Mouse (Mus musculus) forebrain, embryonic 16.5 days (tissue): ENCODE results near the gene Cacna1e. TPM values are rescaled to one million over a fixed set of nuclear protein-coding genes. Genes with fewer than 3 reads are reported as not detected.

ENCODE experiments used
- ATAC-seq: fragments of 200-750 bp; cut with Nextera tagmentation; 2 replicates; pipeline ENCODE4 v1.8.0; 2017; ENCODE audit warnings: mild to moderate bottlenecking, moderate library complexity
- H3K27ac ChIP-seq: fragments of 300-500 bp; sonication (generic); 2 replicates; pipeline ENCODE4 v1.5.1; 2014; ENCODE audit warnings: low read length, control low read depth
- H3K27me3 ChIP-seq: fragments of 300-500 bp; sonication (generic); replicated peaks from 2 replicates; pipeline ENCODE4 v1.6.1; 2014; ENCODE audit warnings: low read length; ENCODE audit not compliant: control insufficient read depth, insufficient read depth
- H3K36me3 ChIP-seq: fragments of 300-500 bp; sonication (generic); 2 replicates; pipeline ENCODE4 v1.6.1; 2014; ENCODE audit not compliant: control insufficient read depth, insufficient read depth
- H3K4me1 ChIP-seq: fragments of 300-500 bp; sonication (generic); replicated peaks from 2 replicates; pipeline ENCODE4 v1.6.1; 2014; ENCODE audit warnings: low read length; ENCODE audit not compliant: control insufficient read depth, insufficient read depth
- H3K4me2 ChIP-seq: fragments of 300-500 bp; sonication (generic); 2 replicates; pipeline ENCODE4 v1.6.1; 2014; ENCODE audit warnings: mild to moderate bottlenecking, low read length, control low read depth
- H3K4me3 ChIP-seq: fragments of 300-500 bp; sonication (generic); replicated peaks from 2 replicates; pipeline ENCODE4 v1.5.1; 2014; ENCODE audit warnings: mild to moderate bottlenecking, low read length, control low read depth
- H3K9ac ChIP-seq: fragments of 300-500 bp; sonication (generic); replicated peaks from 2 replicates; pipeline ENCODE4 v1.6.1; 2014; ENCODE audit warnings: low read depth, low read length, control low read depth
- H3K9me3 ChIP-seq: fragments of 300-500 bp; sonication (generic); 2 replicates; pipeline ENCODE4 v1.6.1; 2016; ENCODE audit warnings: low read length; ENCODE audit not compliant: control insufficient read depth
- WGBS: fragments of 180-500 bp; shearing (Covaris S2); extraction: QIAGEN DNeasy Blood & Tissue Kit; methylation state at CpG from one replicate; pipeline ENCODE4 v1.1.7; 2014; 5-methylcytosine and 5-hydroxymethylcytosine counted together
- polyA plus RNA-seq: library from polyadenylated mRNA; unstranded; fragments of >200 nt; fragmentation: Nextera tagmentation; extraction: Ambion mirVana; gene quantifications from 2 replicates; pipeline ENCODE4 v1.2.1, GENCODE M21; 2015

The Cacna1e gene
- polyA plus RNA-seq, 1 experiment from 2014 or later = 18.9 TPM

GRCm38 (mm10) chr1:154886611-154887010, 2.3 kb upstream of the Cacna1e start:
- Histone ChIP-seq H3K36me3 (no peaks in the 10 kb centered on the region), H3K9me3 (no peaks in the 10 kb centered on the region), H3K4me3 (no peak overlapping the region), H3K9ac (no peak overlapping the region), H3K27me3 (0 out of 2 replicates have a peak, but pooled peaks cover 3% of the 10 kb centered on the region), H3K4me2 (no peak overlapping the region), H3K27ac (peak overlapping the region; percentile 34), H3K4me1 (peaks cover 33% of the 10 kb centered on the region)
- WGBS = 22% methylated on average over 2 of the region's 2 CpGs
- ATAC-seq = peak; percentile 39

- H3K4me1 ChIP-seq = peaks cover 33% of the 10 kb centered on the region
- H3K9ac ChIP-seq = no peak overlapping the region
- 48% methylated on average over 6 of the region's 6 CpGs for WGBS
- 0 out of 2 replicates have a peak, but pooled peaks cover 3% of the 10 kb centered on the region for H3K27me3 ChIP-seq
- H3K4me2 ChIP-seq = no peak overlapping the region
- H3K4me3 ChIP-seq = no peak overlapping the region
- H3K36me3 ChIP-seq = no peaks in the 10 kb centered on the region
- H3K27ac ChIP-seq = no peak overlapping the region
- H3K9me3 ChIP-seq = no peaks in the 10 kb centered on the region
- ATAC-seq = no peak
These were observed 877 bp upstream of the Cacna1e start for GRCm38 (mm10) chr1:154885207-154885548.

- Histone ChIP-seq H3K4me3 (peak overlapping the region; percentile 49), H3K9me3 (no peaks in the 10 kb centered on the region), H3K27me3 (0 out of 2 replicates have a peak, but pooled peaks cover 3% of the 10 kb centered on the region), H3K4me2 (peak overlapping the region; percentile 89), H3K4me1 (peaks cover 33% of the 10 kb centered on the region), H3K9ac (peak overlapping the region; percentile 64), H3K27ac (no peak overlapping the region), H3K36me3 (no peaks in the 10 kb centered on the region)
- ATAC-seq = no peak
- WGBS = 3% methylated on average over 18 of the region's 18 CpGs
These were observed 607 bp downstream of the Cacna1e start for GRCm38 (mm10) chr1:154883596-154884191.

- ATAC-seq = no peak
These were observed 18.3 kb downstream of the Cacna1e start for GRCm38 (mm10) chr1:154865981-154866380.

GRCm38 (mm10) chr1:154861416-154861815, 22.9 kb downstream of the Cacna1e start:
- WGBS = 65% methylated on average over 9 of the region's 9 CpGs
- H3K4me3 ChIP-seq = no peak overlapping the region
- no peak overlapping the region for H3K9ac ChIP-seq
- H3K4me1 ChIP-seq = no peaks in the 10 kb centered on the region
- ATAC-seq = no peak; the same call in 1 of the 2 replicates
- H3K27me3 ChIP-seq = no peaks in the 10 kb centered on the region
- no peaks in the 10 kb centered on the region for H3K36me3 ChIP-seq
- H3K9me3 ChIP-seq = no peaks in the 10 kb centered on the region
- no peak overlapping the region for H3K4me2 ChIP-seq
- H3K27ac ChIP-seq = no peak overlapping the region

More at GRCm38 (mm10) chr1:154865981-154866380, 18.3 kb downstream of the Cacna1e start:
- H3K4me2 ChIP-seq = no peak overlapping the region
- no peaks in the 10 kb centered on the region for H3K4me1 ChIP-seq
- H3K9ac ChIP-seq = no peak overlapping the region
- no peaks in the 10 kb centered on the region for H3K9me3 ChIP-seq
- no peaks in the 10 kb centered on the region for H3K36me3 ChIP-seq
- H3K4me3 ChIP-seq = no peak overlapping the region
- WGBS = 100% methylated on average over 1 of the region's 1 CpGs
- no peak overlapping the region for H3K27ac ChIP-seq
- H3K27me3 ChIP-seq = no peaks in the 10 kb centered on the region

GRCm38 (mm10) chr1:154854564-154854963, 29.7 kb downstream of the Cacna1e start:
- Histone ChIP-seq H3K4me2 (no peak overlapping the region), H3K36me3 (no peaks in the 10 kb centered on the region), H3K27ac (no peak overlapping the region), H3K4me1 (no peaks in the 10 kb centered on the region), H3K4me3 (no peak overlapping the region), H3K9me3 (no peaks in the 10 kb centered on the region), H3K27me3 (no peaks in the 10 kb centered on the region), H3K9ac (no peak overlapping the region)
- ATAC-seq = no peak
- 88% methylated on average over 3 of the region's 3 CpGs for WGBS

- H3K27me3 ChIP-seq = no peaks in the 10 kb centered on the region
- WGBS = 79% methylated on average over 6 of the region's 6 CpGs
- H3K4me3 ChIP-seq = no peak overlapping the region
- no peaks in the 10 kb centered on the region for H3K4me1 ChIP-seq
- H3K36me3 ChIP-seq = no peaks in the 10 kb centered on the region
- no peak overlapping the region for H3K9ac ChIP-seq
- no peaks in the 10 kb centered on the region for H3K9me3 ChIP-seq
- no peak overlapping the region for H3K27ac ChIP-seq
- no peak for ATAC-seq
- no peak overlapping the region for H3K4me2 ChIP-seq
These were observed 33.6 kb downstream of the Cacna1e start for GRCm38 (mm10) chr1:154850515-154851287.

GRCm38 (mm10) chr1:154848683-154849579, 35.4 kb downstream of the Cacna1e start:
- Histone ChIP-seq H3K4me3 (no peak overlapping the region), H3K9ac (no peak overlapping the region), H3K27ac (no peak overlapping the region), H3K27me3 (no peaks in the 10 kb centered on the region), H3K4me2 (no peak overlapping the region), H3K36me3 (no peaks in the 10 kb centered on the region), H3K9me3 (no peaks in the 10 kb centered on the region), H3K4me1 (no peaks in the 10 kb centered on the region)
- ATAC-seq = no peak
- 86% methylated on average over 6 of the region's 6 CpGs for WGBS

GRCm38 (mm10) chr1:154846900-154847299, 37.4 kb downstream of the Cacna1e start:
- no peak overlapping the region for H3K27ac ChIP-seq
- WGBS = 85% methylated on average over 2 of the region's 2 CpGs
- no peak for ATAC-seq
- no peak overlapping the region for H3K4me2 ChIP-seq
- H3K9ac ChIP-seq = no peak overlapping the region
- no peaks in the 10 kb centered on the region for H3K36me3 ChIP-seq
- 0 out of 2 replicates have a peak, but pooled peaks cover 4% of the 10 kb centered on the region for H3K4me1 ChIP-seq
- no peaks in the 10 kb centered on the region for H3K9me3 ChIP-seq
- H3K27me3 ChIP-seq = no peaks in the 10 kb centered on the region
- H3K4me3 ChIP-seq = no peak overlapping the region
